Mouse (Mus musculus): ENCODE data around the gene Neil1. TPM values are rescaled to one million over a fixed set of nuclear protein-coding genes. Genes with fewer than 3 reads are reported as not detected.

Gene Neil1
- total RNA-seq (2021), result 1 to 10 TPM; 8.5 TPM
- long read RNA-seq, experiment 1, partial matches to known transcripts, result 2 of 22 reads
- long read RNA-seq, experiment 1, other reads (novel, unspliced or antisense), result 14 of 22 reads
- long read RNA-seq, experiment 2, partial matches to known transcripts, result 0 of 13 reads
- long read RNA-seq, experiment 2, other reads (novel, unspliced or antisense), result 8 of 13 reads

- DNase-seq (ENCODE audit: low spot score in 2 of 2), result peak; percentile 82 to 91
Observed at GRCm38 (mm10) chr9:57148144-57148878, at the start of gene Neil1. TSS of gene Neil1 (minus strand) at chr9:57148305.

GRCm38 (mm10) chr9:57197414-57197813 lies 49.3 kb upstream of the Neil1 start:
- DNase-seq (ENCODE audit: low spot score in 2 of 2), result no peak

- DNase-seq (ENCODE audit: low spot score in 2 of 2), result no peak
Observed at GRCm38 (mm10) chr9:57196708-57197107, 48.6 kb upstream of the Neil1 start.

GRCm38 (mm10) chr9:57168411-57168810 lies 20.3 kb upstream of the Neil1 start:
- no peak for DNase-seq (ENCODE audit: low spot score in 2 of 2)

GRCm38 (mm10) chr9:57166173-57166572 lies 18.1 kb upstream of the Neil1 start:
- no peak for DNase-seq (ENCODE audit: low spot score in 2 of 2)

- no peak for DNase-seq (ENCODE audit: low spot score in 2 of 2)
Observed at GRCm38 (mm10) chr9:57163137-57163536, 15.0 kb upstream of the Neil1 start.

- DNase-seq (ENCODE audit: low spot score in 2 of 2), result no peak
Observed at GRCm38 (mm10) chr9:57162496-57162895, 14.4 kb upstream of the Neil1 start.

- DNase-seq (ENCODE audit: low spot score in 2 of 2), result no peak
Observed at GRCm38 (mm10) chr9:57158506-57158905, 10.4 kb upstream of the Neil1 start.

GRCm38 (mm10) chr9:57158013-57158470 lies 9.9 kb upstream of the Neil1 start, which contains the start of gene Commd4:
TSS of gene Commd4 (minus strand) at chr9:57158331.
- DNase-seq (ENCODE audit: low spot score in 2 of 2), result peak; percentile 88 to 95

- DNase-seq (ENCODE audit: low spot score in 2 of 2), result no peak
Observed at GRCm38 (mm10) chr9:57157499-57157898, 9.4 kb upstream of the Neil1 start.

GRCm38 (mm10) chr9:57156823-57157222 lies 8.7 kb upstream of the Neil1 start:
- no peak for DNase-seq (ENCODE audit: low spot score in 2 of 2)

- DNase-seq (ENCODE audit: low spot score in 2 of 2), result no peak
Observed at GRCm38 (mm10) chr9:57156383-57156782, 8.3 kb upstream of the Neil1 start.

- no peak for DNase-seq (ENCODE audit: low spot score in 2 of 2)
Observed at GRCm38 (mm10) chr9:57152331-57152730, 4.2 kb upstream of the Neil1 start.

GRCm38 (mm10) chr9:57150192-57150591 lies 2.1 kb upstream of the Neil1 start:
- no peak for DNase-seq (ENCODE audit: low spot score in 2 of 2)

GRCm38 (mm10) chr9:57149021-57149420 lies 916 bp upstream of the Neil1 start:
- DNase-seq (ENCODE audit: low spot score in 2 of 2), result no peak

- DNase-seq (ENCODE audit: low spot score in 2 of 2), result no peak
Observed at GRCm38 (mm10) chr9:57147205-57148143, 631 bp downstream of the Neil1 start.

GRCm38 (mm10) chr9:57146451-57147066 lies 1.5 kb downstream of the Neil1 start:
- no peak for DNase-seq (ENCODE audit: low spot score in 2 of 2)

- no peak for DNase-seq (ENCODE audit: low spot score in 2 of 2)
Observed at GRCm38 (mm10) chr9:57144830-57145229, 3.3 kb downstream of the Neil1 start.

- no peak for DNase-seq (ENCODE audit: low spot score in 2 of 2)
Observed at GRCm38 (mm10) chr9:57143212-57143611, 4.9 kb downstream of the Neil1 start.

- no peak for DNase-seq (ENCODE audit: low spot score in 2 of 2)
Observed at GRCm38 (mm10) chr9:57141417-57142353, 6.4 kb downstream of the Neil1 start.

All from left cerebral cortex, adult 18-20 months (tissue).